Mouse (Mus musculus) thymus, postnatal 4 days (tissue): ENCODE data around the gene Krtap4-6.
"Not testable (repeated sequence)": the region's sequence is repeated elsewhere in the genome, so short reads cannot be mapped to it uniquely, and the experiment has no call there.

ENCODE experiments used
- DNase-seq: peaks from one replicate; pipeline ENCODE4 v3.0.0; 2021

The Krtap4-6 gene

DNA sequence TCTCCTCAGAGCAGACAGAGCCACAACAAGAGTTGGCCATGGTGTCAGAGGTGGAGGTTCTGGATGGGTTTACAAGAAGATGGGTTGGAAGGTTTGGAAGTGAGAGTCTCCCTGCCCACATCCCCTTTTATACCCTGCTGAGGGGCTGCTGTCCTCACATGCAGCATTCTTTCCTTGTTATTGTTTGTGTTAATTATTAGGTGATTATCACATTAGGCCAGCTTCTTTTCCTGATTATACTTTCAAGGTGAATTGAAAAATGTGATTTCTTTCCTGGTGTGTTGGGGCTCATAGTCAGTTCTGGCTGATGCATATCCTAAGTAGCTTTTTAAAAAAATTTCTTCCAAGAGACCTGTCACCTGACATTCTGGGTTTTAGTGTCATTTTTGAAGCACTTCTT lies at the start of gene Krtap4-6:
Gene Krtap4-6, minus strand, starts transcription at position 101 of the 400 bp plus-strand sequence.
- no peak for DNase-seq

DNA sequence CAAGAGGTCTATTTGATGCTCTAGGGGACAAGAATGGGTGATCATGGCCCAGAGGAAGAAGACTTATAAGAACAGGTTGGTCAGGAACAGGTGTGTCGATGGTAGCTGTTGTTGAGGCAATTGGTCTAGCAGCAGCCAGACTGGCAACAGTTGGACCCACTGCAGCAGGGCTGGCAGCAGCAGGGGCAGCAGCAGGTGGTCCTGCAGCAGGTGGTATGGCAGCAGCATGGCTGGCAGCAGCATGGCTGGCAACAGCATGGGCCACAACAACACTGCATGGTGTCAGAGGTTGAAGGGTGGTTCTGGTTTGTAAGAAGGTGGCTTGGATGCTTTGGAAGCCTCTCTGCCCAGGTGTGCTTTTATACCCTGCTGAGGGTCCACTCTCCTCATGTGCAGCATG lies 24.7 kb upstream of the Krtap4-6 start, which contains the start of gene Gm14190:
Gene Gm14190, minus strand, starts transcription at position 278 of the 400 bp plus-strand sequence.
- DNase-seq = no peak

DNA sequence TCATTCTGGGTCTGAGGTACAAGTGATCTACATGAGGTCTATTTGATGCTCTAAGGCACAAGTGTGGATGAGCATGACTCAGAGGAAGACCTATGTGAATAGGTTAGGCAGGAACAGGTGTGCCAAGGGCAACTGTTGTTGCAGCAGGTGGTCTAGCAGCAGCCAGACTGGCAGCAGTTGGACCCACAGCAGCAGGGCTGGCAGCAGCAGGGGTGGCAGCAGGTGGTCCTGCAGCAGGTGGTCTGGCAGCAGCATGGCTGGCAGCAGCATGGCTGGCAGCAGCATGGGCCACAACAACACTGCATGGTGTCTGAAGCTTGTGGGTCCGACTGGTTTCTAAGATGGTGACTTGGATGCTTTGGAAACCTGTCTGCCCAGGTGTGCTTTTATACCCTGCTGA lies 19.5 kb upstream of the Krtap4-6 start:
- DNase-seq = not testable (repeated sequence)

DNA sequence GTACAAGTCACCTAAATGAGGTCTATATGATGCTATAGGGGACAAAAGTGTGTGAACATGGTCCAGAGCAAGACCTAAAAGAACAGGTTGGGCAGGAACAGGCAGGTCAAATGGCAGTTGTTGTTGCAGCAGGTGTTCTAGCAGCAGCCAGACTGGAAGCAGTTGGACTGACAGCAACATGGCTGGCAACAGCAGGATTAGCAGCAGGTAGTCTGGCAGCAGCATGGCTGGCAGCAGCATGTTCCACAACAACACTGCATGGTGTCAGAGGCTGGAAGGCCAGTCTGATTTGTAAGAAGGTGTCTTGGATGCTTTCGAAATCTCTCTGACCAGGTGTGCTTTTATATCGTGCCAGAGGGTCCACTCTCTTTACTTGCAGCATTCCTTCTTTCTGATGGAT lies 17.7 kb upstream of the Krtap4-6 start:
- no peak for DNase-seq

DNA sequence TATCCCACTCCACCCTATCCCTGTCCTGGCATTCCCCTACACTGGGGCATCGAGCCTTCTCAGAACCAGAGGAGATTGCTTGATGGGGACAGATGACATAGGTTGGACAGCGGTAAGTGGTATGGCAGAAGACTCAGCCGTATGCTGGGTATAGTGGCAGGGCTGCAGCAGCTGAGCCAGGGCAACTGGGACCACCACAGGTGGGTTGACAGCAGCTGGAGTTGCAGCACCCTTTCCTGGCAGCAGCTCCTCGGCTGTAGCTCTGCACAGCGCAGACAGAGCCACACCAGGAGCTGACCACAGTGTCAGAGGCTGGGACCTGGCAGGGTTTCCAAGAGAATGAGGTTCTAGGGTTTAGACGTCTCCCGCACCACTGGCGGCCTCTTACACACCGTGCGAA lies 3.0 kb downstream of the Krtap4-6 start:
- DNase-seq = no peak

DNA sequence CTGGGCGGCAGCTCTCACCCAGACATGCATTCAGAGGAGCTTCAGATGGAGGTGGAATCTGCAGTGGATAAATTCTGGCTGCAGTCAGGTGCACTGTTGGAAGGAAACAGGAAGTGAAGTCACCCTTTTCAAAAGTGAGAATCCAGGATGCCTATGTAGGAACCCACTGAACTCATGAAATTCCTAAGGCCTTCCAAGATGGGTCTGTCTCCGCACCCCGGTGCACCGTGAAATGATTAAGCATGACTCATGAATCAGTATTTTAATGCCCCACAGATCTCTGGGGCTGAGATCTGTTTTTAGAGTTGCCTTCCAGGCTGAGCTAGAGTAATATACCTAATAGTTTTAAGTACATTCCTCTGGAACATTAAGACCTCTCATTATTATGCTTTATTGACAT lies 6.5 kb downstream of the Krtap4-6 start:
- no peak for DNase-seq

DNA sequence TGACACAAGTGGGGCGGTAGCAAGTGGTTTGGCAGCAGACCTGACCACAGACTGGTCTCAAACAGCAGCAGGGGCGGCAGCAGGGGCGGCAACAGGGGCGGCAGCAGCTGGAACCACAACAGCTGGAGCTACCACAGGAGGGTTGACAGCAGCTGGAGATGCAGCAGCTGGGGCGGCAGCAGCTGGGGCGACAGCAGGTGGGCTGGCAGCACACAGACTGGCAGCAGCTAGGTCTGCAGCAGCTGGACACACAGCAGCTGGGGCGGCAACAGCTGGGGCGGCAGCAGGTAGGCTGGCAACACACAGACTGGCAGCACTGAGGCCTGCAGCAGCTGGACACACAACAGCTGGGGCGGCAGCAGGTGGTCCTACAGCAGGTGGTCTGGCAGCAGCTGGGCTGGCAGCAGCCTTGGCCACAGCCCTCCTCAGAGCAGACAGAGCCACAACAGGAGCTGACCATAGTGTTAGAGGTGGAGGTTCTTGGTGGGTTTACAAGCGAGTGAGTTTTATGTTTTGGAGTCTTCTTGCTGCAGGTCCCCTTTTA lies 7.2 kb downstream of the Krtap4-6 start, which contains the start of gene Gm11563:
Gene Gm11563, minus strand, starts transcription at position 494 of the 544 bp plus-strand sequence.
- DNase-seq = not testable (repeated sequence)

DNA sequence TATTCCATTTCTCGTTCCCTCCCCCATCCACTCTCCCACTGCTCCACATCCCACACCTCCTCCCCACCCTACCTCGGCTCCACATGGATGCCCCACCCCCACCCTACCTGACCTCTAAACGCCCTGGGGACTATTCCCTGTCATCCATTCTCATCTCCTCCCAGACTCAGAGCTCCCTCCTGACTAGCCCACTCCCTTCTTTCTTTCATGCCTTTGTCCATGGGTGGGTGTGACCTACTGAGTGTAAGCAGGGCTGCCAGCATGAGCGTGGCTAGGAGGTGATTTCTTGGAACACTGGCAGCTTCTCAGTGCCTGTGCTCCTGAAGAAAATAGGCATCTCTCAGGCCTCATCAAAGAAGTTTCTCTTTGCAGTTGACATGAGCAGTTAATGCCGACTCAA lies 8.7 kb downstream of the Krtap4-6 start:
- no peak for DNase-seq

DNA sequence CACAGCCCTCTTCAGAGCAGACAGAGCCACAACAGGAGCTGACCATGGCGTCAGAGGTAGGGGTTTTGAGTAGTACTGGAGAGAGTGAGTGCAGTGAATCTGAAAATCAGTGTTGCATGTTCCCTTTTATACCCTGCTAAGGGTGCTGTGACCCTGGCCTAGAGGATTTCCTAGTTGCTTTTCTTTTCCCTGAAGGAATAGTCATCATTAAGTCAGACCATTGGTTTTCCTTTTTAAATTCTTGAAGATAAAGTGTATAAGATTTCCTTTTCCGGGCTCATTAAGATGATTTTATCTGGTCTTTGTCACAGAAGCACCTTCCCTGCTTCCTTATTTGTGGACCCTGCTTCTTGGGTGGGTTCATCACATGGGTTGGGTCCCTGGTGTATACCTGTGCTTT lies 15.6 kb downstream of the Krtap4-6 start, which contains the start of gene Gm11555:
Gene Gm11555, minus strand, starts transcription at position 101 of the 400 bp plus-strand sequence.
- DNase-seq = no peak

DNA sequence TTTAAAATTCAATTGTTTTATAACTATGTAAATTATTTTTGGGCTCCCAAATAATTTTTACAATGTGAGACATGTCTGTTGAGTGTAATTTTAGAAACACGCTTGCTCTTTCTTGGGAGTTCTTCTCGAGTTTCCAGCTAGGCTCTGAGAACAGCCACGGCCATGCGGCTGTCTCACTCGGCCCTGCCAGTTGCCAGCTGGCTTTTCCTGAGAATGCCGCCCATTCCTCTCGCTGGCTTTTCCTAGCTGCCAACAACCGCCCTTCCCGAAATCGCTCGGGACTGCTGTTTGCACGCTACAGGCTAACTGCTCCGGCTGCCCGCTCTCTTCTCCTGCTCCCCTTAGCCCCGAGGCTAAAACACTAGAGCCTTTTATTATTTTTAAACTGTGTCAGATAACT lies 19.3 kb downstream of the Krtap4-6 start:
- DNase-seq = no peak

DNA sequence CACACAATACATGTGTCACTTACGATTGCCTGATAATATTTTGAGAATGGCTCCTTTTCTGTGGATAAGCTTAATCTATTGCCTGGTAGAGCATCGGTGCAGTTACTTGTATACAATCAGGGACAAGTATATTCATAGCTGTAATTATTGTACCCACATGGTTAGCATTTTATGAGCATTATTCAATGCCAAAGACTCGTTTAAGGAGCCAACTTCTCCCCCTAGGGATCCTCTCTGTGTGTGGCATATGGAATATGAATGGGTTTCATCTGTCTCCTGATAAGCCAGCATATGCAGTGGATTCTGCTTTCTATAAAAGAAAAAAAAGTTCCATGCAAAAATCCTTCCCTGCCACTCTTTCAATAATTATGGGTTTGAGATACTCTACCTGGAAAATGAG lies 21.4 kb downstream of the Krtap4-6 start:
- no peak for DNase-seq

DNA sequence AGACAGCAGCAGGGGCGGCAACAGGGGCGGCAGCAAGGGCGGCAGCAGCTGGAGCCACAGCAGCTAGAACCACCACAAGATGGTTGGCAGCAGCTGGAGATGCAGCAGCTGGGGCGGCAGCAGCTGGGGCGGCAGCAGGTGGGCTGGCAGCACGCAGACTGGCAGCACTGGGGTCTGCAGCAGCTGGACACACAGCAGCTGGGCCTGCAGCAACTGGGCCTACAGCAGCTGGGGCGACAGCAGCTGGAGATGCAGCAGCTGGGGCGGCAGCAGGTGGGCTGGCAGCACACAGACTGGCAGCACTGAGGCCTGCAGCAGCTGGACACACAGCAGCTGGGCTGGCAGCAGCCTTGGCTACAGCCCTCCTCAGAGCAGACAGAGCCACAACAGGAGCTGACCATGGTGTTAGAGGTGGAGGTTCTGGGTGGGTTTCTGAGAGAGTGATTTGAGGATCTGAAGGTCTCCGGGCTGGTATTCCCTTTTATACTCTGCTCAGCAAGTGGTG lies 22.1 kb downstream of the Krtap4-6 start, which contains the start of gene Krtap4-7:
Gene Krtap4-7, minus strand, starts transcription at position 455 of the 505 bp plus-strand sequence.
- DNase-seq = not testable (repeated sequence)

DNA sequence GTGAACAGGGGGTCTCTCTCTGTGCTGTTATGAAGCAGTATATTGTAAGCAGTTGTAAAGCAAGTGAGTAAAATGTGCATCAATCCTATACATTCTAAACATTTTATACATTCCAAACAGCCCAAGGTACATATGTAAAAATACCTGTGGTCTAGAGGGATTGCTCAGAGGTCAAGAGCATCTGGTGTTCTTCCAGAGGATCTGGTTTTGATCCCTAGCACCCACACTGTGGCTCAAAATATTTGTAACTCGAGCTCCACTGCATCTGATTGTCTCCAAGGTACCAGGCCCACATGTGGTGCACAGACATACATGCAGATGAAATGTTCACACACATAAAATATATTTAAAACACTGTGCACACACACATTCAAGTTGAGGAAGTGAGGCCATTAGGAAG lies 24.8 kb downstream of the Krtap4-6 start:
- no peak for DNase-seq

DNA sequence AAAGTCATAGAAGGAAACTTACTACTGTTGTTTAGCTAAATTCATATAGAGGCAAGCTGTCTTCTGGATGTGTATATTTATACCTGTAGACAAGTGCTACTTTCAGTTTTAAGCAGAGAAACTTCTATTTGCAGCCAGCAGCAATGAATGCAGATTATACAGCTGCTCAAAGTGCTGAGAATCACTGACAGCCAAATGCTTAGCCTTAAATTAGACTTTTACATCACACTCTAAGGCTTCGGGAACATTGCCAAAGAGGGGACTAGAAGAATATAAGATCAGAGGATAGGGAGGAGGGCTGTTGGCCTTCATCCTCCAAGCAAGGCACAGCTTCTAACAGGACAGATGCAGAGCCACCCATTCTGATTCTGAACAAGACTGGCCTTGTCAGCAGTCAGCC lies 28.7 kb downstream of the Krtap4-6 start:
- no peak for DNase-seq

DNA sequence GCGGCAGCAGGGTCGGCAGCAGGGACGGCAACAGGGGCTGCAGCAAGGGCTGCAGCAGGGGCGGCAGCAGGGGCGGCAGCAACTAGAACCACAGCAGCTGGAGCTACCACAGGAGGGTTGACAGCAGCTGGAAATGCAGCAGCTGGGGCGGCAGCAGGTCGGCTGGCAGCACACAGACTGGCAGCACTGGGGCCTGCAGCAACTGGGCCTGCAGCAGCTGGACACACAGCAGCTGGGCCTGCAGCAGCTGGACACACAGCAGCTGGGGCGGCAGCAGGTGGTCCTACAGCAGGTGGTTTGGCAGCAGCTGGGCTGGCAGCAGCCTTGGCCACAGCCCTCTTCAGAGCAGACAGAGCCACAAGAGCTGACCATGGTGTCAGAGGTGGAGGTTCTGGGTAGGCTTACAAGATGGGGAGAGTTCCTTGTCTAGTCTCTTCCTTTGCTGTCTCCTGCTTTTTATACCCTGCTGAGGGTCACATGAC lies 31.1 kb downstream of the Krtap4-6 start, which contains the start of gene Krtap4-2:
Gene Krtap4-2, minus strand, starts transcription at position 432 of the 482 bp plus-strand sequence.
- no peak for DNase-seq

DNA sequence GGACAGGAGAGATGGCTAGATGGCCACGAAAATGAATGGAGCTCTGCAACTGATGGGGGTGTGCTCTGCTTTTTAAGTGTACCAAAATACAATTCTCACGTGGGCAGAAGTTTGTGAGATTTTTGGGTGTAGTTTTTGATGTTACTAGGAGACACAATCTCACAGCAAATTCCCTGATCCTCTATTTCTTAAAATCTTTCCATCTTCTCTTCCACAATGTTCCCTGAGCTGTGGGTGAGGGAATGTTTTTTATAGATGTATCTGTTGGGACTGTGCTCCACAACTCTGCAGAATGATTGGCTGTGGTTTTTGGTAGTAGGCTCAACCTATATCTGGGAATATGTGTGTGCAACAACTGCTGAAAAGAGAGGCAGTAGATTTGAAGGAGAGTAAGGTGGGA lies 32.5 kb downstream of the Krtap4-6 start:
- DNase-seq = no peak

DNA sequence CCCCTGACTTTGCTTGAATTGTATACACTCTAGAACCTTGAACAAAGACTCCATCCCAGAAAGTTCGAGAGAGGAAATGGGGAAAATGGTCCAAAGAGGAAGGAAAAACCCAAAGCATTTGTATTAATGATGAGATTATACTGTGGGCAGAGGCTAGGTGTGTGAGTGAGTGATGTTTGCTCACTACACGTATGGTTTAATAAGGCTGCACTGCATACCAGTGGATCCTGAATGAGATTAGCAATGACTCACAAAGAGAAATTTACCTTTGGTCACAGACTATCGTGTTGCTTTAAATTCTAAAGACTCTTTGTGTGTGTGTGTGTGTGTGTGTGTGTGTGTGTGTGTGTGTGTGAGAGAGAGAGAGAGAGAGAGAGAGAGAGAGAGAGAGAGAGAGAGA lies 34.9 kb downstream of the Krtap4-6 start:
- no peak for DNase-seq

DNA sequence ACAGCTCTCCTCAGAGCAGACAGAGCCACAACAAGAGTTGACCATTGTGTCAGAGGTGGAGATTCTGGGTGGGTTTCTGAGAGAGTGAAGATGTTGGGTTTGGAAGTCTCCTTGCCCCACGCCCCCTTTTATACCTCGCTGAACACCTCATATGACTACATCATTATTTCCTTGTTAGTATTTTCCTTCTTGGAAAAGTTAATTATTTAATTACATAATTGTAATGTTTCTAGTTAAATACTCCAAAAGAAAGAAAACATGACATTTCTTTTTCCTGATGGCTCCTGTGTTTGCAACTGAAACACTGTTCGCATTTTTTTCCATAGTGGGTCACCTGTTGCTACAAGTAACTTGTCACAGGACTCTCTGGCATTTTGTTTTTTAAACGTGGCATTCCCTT lies 37.6 kb downstream of the Krtap4-6 start, which contains the start of gene Krtap4-1:
Gene Krtap4-1, minus strand, starts transcription at position 101 of the 400 bp plus-strand sequence.
- no peak for DNase-seq

DNA sequence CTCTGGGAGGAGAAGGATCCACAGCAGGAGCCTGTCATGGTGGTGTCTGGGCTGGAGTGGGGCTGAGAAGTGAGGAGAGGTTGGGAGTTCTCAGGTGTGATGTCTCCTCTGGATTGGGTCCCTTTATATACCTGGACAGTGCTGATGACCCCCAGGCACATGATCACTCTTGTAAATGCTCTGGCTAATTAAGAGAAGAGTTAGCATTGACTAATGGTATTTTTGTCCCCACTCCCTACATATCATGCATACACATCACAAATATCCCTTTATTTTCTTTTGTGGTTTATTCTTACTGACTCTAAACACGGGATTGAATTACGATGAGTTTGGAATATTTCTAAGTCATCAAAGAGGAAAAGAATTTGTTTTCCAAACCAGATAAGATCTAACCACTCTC lies 45.4 kb downstream of the Krtap4-6 start, which contains the start of gene Gm11562:
Gene Gm11562, minus strand, starts transcription at position 101 of the 400 bp plus-strand sequence.
- DNase-seq = no peak
